8 mouse cellular contexts compared by ENCODE assay signal in the genomic region with DNA sequence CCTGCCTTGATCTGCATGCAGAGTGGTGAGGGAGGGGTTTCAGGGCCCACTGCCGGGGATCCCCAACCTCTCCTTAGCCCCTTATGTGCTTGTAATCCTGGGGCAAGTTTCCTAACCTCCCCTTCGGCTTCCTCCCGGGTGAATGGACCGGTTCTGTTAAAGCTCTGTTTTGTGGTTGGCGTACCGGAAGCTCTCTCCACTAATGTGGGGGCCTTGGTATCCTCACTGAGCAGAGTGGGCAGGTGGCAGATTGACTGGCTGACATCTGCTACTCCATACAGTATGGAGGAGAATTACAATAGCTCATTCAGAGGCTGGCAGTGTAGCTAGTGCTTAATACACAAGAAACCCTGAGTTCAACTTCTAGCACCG. TPM values are rescaled to one million over a fixed set of nuclear protein-coding genes. Genes with fewer than 3 reads are reported as not detected.
DNase-seq lines count a peak whose midpoint lies in the region; ATAC-seq and TF ChIP-seq lines count a peak whose summit lies in the region.

No protein-coding gene starts in this region.

- no peaks in the 10 kb centered on the region for H3K36me3 ChIP-seq in kidney, postnatal 0 days (ENCODE audit: insufficient read depth, low read length)
- no peaks in the 10 kb centered on the region for H3K36me3 ChIP-seq in forebrain, postnatal 0 days (ENCODE audit: insufficient read depth)
- no peaks in the 10 kb centered on the region for H3K36me3 ChIP-seq in stomach, postnatal 0 days (ENCODE audit: control insufficient read depth, insufficient read depth, low read length)

- 2% methylated on average over 7 of the region's 7 CpGs for WGBS in kidney, postnatal 0 days
- 1% methylated on average over 7 of the region's 7 CpGs for WGBS in forebrain, postnatal 0 days
- WGBS in stomach, postnatal 0 days = 2% methylated on average over 7 of the region's 7 CpGs

- peak overlapping the region; percentile 84 for H3K27ac ChIP-seq in kidney, postnatal 0 days
- H3K27ac ChIP-seq in forebrain, postnatal 0 days (ENCODE audit: low read depth, low read length) = peak overlapping the region; percentile 86
- H3K27ac ChIP-seq in stomach, postnatal 0 days (replicated peaks) = peak overlapping the region; percentile 93

- peak overlapping the region; percentile 92 for H3K4me3 ChIP-seq in kidney, postnatal 0 days (replicated peaks; ENCODE audit: low read depth, low read length)
- H3K4me3 ChIP-seq in forebrain, postnatal 0 days (ENCODE audit: low read depth, low read length) = peak overlapping the region; percentile 85
- peak overlapping the region; percentile 93 for H3K4me3 ChIP-seq in stomach, postnatal 0 days (ENCODE audit: low read depth, low read length)

- peak overlapping the region; percentile 84 for H3K4me2 ChIP-seq in kidney, postnatal 0 days (ENCODE audit: low read length)
- H3K4me2 ChIP-seq in forebrain, postnatal 0 days (ENCODE audit: low read depth) = peak overlapping the region; percentile 66
- peak overlapping the region; percentile 84 for H3K4me2 ChIP-seq in stomach, postnatal 0 days (replicated peaks; ENCODE audit: low read depth)

- H3K4me1 ChIP-seq in kidney, postnatal 0 days (replicated peaks; ENCODE audit: insufficient read depth, low read length) = 0 out of 2 replicates have a peak, but pooled peaks cover 5% of the 10 kb centered on the region
- H3K4me1 ChIP-seq in forebrain, postnatal 0 days (ENCODE audit: insufficient read depth) = no peaks in the 10 kb centered on the region
- H3K4me1 ChIP-seq in stomach, postnatal 0 days (replicated peaks; ENCODE audit: control insufficient read depth, insufficient read depth) = peaks cover 2% of the 10 kb centered on the region; the same call in 1 of the 2 replicates

- no peak for TF ChIP-seq CTCF in kidney, postnatal 0 days (IDR thresholded peaks at IDR 0.05; ENCODE audit: low read depth)
- no peak for TF ChIP-seq CTCF in forebrain, postnatal 0 days (IDR thresholded peaks at IDR 0.05; ENCODE audit: low read depth)
- TF ChIP-seq CTCF in stomach, postnatal 0 days (IDR thresholded peaks at IDR 0.05; ENCODE audit: low read depth) = no peak

- H3K27me3 ChIP-seq in kidney, postnatal 0 days (ENCODE audit: insufficient read depth, low read length) = no peaks in the 10 kb centered on the region
- H3K27me3 ChIP-seq in forebrain, postnatal 0 days (ENCODE audit: insufficient read depth, low read length) = no peaks in the 10 kb centered on the region
- no peaks in the 10 kb centered on the region for H3K27me3 ChIP-seq in stomach, postnatal 0 days (ENCODE audit: control insufficient read depth, insufficient read depth, low read length)

- DNase-seq in kidney, postnatal 0 days (ENCODE audit: low spot score) = no peak
- no peak for DNase-seq in kidney, postnatal 25 days
- peak; percentile 82 for DNase-seq in brain, adult 2 months (ENCODE audit: low read depth, low spot score)
- DNase-seq in forebrain, postnatal 0 days = peak; percentile 55
- DNase-seq in layer of hippocampus, adult 8-10 months (ENCODE audit: low spot score in 2 of 2) = peak; percentile 71 to 75
- DNase-seq in stomach, postnatal 0 days (ENCODE audit: low spot score) = no peak
- DNase-seq in testis, postnatal 10 days (ENCODE audit: low spot score) = no peak

- no peak for ATAC-seq in kidney, postnatal 0 days (replicated peaks; ENCODE audit: low FRiP score, low read depth)
- ATAC-seq in forebrain, postnatal 0 days = peak; percentile 56
- peak; percentile 29 for ATAC-seq in megakaryocyte-erythroid progenitor cell, adult 5-6 weeks (replicated peaks; ENCODE audit: low FRiP score, low TSS enrichment, poor library complexity, severe bottlenecking)
- no peak for ATAC-seq in stomach, postnatal 0 days (ENCODE audit: low FRiP score, low TSS enrichment)

- peak overlapping the region; percentile 90 for H3K9ac ChIP-seq in kidney, postnatal 0 days (ENCODE audit: low read depth, low read length)
- peak overlapping the region; percentile 91 for H3K9ac ChIP-seq in forebrain, postnatal 0 days
- H3K9ac ChIP-seq in stomach, postnatal 0 days (ENCODE audit: low read length) = peak overlapping the region; percentile 88

- TF ChIP-seq EP300 in stomach, postnatal 0 days (optimal IDR thresholded peaks at IDR 0.05) = no peak

- H3K9me3 ChIP-seq in kidney, postnatal 0 days (replicated peaks; ENCODE audit: low read length) = no peaks in the 10 kb centered on the region
- H3K9me3 ChIP-seq in forebrain, postnatal 0 days (ENCODE audit: low read length) = no peaks in the 10 kb centered on the region
- no peaks in the 10 kb centered on the region for H3K9me3 ChIP-seq in stomach, postnatal 0 days (ENCODE audit: control insufficient read depth, low read length)

RNA-seq across cellular contexts. Expression of a gene that starts 0.8 kb away (rescaled TPM):
- 219 and 222 TPM in 2 replicates for polyA plus RNA-seq in kidney, postnatal 0 days (2015; fragmentation: Nextera tagmentation; extraction: Ambion mirVana)
- 158 and 207 TPM in 2 replicates for total RNA-seq in forebrain, postnatal 0 days (2014; rRNA removed)
- 233 and 282 TPM in 2 replicates for polyA plus RNA-seq in forebrain, postnatal 0 days (2015; fragmentation: Nextera tagmentation; extraction: Ambion mirVana)
- total RNA-seq in layer of hippocampus, adult 8-10 months (2022) = 100 to 1,000 TPM in 1 of 4 experiments, 10 to 100 TPM in 3; 90.5 to 101 (median 95.2) TPM
- 139 and 143 TPM in 2 replicates for total RNA-seq in megakaryocyte-erythroid progenitor cell, adult 5-6 weeks (2014; fragmentation: Nextera tagmentation)
- total RNA-seq in megakaryocyte-erythroid progenitor cell, adult 5-6 weeks (2017) = 194 and 229 TPM in 2 replicates
- polyA plus RNA-seq in stomach, postnatal 0 days (2015; fragmentation: Nextera tagmentation; extraction: Ambion mirVana) = 142 and 149 TPM in 2 replicates

RNA-seq across cellular contexts. Expression of a gene that starts 27.6 kb away (rescaled TPM):
- polyA plus RNA-seq in kidney, postnatal 0 days (2015; fragmentation: Nextera tagmentation; extraction: Ambion mirVana) = 23.1 and 23.8 TPM in 2 replicates
- total RNA-seq in forebrain, postnatal 0 days (2014; rRNA removed) = 8.9 and 10.7 TPM in 2 replicates
- polyA plus RNA-seq in forebrain, postnatal 0 days (2015; fragmentation: Nextera tagmentation; extraction: Ambion mirVana) = 11.7 and 13.6 TPM in 2 replicates
- total RNA-seq in layer of hippocampus, adult 8-10 months (2022) = 1 to 10 TPM; 3.7 to 5.7 (median 4.6) TPM
- 13.0 and 13.1 TPM in 2 replicates for total RNA-seq in megakaryocyte-erythroid progenitor cell, adult 5-6 weeks (2014; fragmentation: Nextera tagmentation)
- 18.5 and 20.6 TPM in 2 replicates for total RNA-seq in megakaryocyte-erythroid progenitor cell, adult 5-6 weeks (2017)
- polyA plus RNA-seq in stomach, postnatal 0 days (2015; fragmentation: Nextera tagmentation; extraction: Ambion mirVana) = 20.5 and 20.6 TPM in 2 replicates

Comparison
In these comparisons a context has a peak if more than half of its experiments do, and no peak if none do; other contexts are left out.
1. ATAC-seq: peak in forebrain, postnatal 0 days (single experiment) and megakaryocyte-erythroid progenitor cell, adult 5-6 weeks (single experiment); none in kidney, postnatal 0 days (single experiment) and stomach, postnatal 0 days (single experiment).
2. DNase-seq: peak in brain, adult 2 months (single experiment), forebrain, postnatal 0 days (single experiment) and layer of hippocampus, adult 8-10 months (2 of 2); none in kidney, postnatal 0 days (single experiment), kidney, postnatal 25 days (0 of 2), stomach, postnatal 0 days (single experiment) and testis, postnatal 10 days (single experiment).
3. Peak in every context shown above with its lines, with median percentiles within 50 percentile points of each other: H3K27ac ChIP-seq, H3K4me2 ChIP-seq, H3K4me3 ChIP-seq and H3K9ac ChIP-seq.